Mouse (Mus musculus) CD4-positive, CD25-positive, alpha-beta regulatory T cell, adult 4 months (primary cell): ENCODE data around the gene Dysf. TPM values are rescaled to one million over a fixed set of nuclear protein-coding genes. Genes with fewer than 3 reads are reported as not detected.
"Not testable (repeated sequence)": the region's sequence is repeated elsewhere in the genome, so short reads cannot be mapped to it uniquely, and the experiment has no call there.

Experiments
- ATAC-seq: one replicate; pipeline ENCODE4 v1.8.0; 2017
- polyA plus RNA-seq, 2 experiments: library from polyadenylated mRNA; unstranded; fragments of 100-300 nt; shearing (Covaris generic); gene quantifications; one replicate each; pipeline ENCODE4 v1.2.1; 2017

The Dysf gene
- polyA plus RNA-seq, result not detected

DNA sequence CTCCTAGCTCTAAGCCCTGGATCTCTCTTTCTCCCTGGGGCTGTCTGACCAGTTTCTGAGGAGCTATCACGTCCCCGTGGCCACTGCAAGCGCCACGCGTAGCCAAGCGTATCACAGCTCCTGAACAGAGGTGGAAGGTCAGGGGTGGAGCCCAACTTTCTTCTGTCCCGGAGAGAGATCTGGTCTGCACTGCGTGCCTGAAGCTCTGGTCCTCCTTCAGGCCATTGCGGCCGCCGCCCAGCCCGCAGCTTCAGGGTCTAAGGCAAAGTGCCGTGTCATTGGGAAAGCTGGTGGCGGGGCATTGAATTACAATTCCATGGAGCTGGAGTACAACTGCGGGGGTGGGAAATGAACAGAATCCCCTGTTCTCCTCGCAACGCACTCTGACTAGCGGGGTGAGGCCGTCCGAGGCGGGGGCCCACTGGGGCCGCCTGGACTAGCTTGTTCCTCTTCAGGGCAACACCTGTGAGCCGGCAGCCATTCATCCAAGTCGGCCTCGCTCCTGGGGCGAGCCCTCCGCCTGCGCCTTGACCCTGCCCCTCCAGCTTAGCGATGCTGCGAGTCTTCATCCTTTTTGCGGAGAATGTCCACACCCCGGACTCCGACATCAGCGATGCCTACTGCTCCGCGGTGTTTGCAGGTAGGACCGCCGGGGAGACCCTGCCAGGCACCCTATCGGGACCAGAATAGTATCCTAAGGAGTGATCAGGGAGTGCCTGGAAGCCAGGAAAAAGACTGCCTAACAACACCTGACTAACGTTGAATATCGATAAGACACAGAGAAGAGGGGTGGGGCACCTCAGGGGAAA lies at the start of gene Dysf:
Dysf (plus strand) TSS at position 228 of the 809 bp plus-strand sequence.
- no peak for ATAC-seq

DNA sequence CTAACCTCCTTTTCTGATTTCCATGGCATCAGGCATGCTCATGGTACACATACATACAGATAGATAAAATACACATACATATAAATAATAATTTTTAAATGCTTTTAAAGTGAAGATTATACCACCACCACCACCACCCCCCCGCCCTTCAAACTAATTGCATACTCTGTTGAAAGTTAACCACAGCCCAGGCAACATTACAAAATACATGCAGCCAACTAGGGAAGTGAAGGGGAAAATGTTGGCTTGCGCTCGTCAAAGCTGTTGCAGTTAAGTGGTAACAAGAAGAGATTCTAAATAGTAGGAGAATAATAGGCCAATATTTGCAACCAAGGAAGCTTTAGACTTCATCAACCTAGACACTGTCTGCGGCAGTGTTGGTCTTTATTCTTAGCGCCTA lies 20.7 kb upstream of the Dysf start:
- ATAC-seq, result no peak

DNA sequence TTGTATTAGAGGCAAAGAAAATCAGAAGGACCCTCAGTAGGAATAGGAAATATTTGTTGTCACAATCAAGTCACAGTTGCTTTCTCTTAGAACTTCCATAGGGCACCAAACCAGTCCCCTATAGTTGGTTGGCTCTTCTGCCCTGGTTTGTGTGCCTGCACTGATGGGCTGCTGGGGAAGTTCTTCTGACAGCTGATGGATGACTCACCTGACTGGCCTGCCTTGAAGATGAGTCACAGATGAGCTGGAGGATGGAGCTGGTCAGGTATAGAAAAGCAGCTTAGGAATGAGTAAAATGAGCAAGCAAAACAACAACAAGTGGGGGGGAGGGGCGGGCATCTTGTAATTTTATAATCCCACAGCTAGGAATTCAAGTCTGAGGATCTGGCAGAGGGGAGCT lies 5.7 kb upstream of the Dysf start:
- ATAC-seq, result no peak

DNA sequence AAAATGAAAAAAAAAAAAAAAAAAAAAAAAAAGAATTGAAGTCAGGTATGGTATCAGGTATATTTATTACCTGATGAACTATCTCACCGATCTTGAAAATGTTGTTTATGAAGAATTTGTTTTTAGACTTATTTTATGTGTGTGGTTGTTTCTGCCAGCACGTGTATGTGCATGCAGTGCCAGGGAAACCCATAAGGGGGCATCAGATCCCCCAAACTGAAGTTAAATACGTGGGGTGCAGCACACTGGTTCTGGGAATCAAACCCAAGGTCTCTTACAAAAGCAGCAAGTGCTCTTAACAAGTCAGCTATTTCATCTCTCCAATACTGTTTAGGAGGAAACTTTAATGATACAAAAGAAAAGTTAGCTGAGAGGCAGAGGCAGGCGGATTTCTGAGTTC lies 4.1 kb upstream of the Dysf start:
- no peak for ATAC-seq

DNA sequence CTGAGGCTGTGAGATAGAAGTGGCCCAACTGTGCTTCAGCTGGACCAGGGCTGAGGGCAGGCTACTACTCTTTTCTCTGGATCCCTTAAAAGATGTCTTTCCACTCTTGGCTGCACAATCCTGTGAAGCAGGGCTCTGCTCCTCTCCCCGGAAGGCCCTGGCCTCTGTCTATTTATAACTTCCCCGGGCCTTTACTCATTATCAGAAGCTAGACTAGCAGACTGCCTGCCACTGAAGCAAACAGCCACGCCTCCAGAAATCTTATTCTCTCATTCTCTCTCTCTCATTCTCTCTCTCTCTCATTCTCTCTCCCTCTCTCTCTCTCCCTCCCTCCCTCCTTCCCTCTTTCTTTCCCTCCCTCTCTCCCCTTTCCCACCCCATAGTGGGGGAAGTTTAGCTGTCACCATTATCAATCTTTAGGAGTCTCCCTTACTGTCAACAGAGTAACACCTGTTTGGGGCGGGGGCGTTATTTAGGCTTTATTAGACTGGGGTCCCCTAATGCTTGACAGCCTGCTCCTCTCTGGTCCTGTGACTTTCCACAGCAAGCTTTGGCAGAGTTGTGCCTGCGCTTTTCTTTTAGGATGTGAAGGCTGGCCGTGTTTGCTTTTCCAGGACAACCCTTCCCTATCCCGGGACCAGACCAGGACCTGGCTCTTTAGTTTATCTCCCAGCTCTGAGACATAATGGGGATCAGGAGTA lies 932 bp downstream of the Dysf start:
- no peak for ATAC-seq

DNA sequence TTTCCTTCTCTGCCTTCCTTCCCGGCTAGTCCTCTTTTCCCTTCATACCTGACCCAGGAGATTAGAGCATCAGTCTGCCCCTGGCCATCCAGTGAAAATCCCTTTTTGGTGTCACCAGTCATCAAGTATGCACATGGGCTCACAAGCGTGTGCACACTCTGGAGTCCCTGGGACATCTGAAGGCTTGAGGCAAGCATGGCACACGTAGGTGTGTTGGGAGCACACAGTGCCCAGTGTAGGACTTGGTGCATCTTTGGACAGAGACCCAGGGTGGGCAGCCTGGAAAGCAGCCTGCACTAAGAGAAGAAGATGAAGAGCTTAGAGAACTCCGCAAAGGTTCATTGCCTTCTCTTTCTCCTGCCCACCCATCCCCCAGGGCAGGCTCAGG lies 1.5 kb downstream of the Dysf start:
- no peak for ATAC-seq

DNA sequence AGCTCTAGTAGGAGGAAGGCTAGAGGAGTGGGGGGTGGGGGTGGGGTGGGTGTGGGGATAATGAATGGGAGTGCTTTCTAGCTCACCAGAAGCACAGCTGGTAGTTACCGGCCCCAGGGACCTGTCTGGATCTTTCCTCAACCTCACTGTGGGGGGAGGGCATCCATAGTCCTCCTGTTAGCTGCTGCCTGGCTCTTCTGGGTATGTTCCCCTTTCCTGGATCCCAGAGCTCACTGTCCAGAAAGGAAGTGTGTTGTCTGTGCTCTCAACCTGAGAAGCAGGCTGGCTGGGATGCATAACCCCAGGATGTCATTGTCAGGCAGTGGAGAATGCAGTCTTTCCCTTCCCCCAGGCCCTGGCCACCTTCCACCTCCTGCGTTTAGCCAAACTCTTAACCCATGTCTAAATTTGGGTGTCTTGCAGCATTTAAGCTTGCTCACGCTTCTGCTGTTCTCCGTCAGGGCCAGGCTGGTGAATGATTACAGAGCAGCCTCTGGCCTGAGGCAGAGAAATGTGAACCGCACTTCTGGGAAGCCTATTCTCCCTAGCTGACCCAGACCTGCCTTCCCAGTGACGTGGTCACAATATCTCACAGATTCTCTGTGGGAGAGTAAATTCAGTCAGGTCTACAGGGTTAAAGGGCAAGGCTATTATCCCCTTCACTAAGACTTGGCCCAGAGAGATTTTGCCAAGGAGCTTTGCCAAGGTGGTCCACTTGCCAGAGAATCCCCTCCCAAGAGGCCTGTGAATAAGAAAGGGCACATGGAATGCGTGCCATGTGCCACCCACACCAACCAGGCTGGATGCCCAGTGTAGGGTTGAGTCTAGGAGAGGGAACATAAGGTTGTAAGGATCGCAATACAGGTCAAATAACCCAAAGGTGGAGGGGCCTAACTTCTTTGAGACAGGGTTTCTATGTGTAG lies 2.2 kb downstream of the Dysf start:
- ATAC-seq, result no peak

DNA sequence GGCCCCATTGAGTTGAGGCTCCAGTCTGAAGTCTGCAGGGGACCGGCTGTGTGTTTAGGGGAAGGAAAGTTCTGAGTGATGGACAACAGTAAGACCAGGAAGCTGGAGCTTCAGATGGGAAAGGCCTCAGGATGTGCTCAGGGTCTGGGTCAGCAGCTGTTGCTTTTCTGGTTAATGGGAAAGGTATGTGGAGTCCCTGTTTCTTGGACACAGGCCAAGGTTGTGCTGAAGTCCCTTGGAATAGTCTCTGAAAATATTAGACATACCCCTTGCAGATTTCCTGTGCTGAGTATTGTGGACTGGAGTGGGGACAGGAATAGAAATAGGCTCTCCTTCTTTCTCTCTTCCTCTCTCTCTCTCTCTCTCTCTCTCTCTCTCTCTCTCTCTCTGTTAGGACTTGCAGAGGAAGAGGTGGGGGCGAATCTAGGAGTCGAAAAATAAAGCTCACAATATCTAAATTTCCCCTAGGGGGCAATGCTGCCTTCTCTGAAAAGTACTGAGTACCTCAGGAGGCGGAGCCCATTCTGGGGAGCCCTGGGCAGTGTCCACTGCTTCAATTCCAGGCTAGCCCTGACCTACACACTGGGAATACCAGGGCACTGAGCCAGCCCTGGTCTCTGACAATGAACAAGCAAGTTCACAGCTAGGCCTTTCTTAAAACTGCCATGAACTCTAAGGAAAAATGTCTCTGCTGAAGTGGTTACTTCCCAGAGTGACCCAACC lies 6.7 kb downstream of the Dysf start:
- ATAC-seq, result not testable (repeated sequence)

GRCm38 (mm10) chr6:84016851-84017250 lies 8.5 kb downstream of the Dysf start:
- no peak for ATAC-seq

DNA sequence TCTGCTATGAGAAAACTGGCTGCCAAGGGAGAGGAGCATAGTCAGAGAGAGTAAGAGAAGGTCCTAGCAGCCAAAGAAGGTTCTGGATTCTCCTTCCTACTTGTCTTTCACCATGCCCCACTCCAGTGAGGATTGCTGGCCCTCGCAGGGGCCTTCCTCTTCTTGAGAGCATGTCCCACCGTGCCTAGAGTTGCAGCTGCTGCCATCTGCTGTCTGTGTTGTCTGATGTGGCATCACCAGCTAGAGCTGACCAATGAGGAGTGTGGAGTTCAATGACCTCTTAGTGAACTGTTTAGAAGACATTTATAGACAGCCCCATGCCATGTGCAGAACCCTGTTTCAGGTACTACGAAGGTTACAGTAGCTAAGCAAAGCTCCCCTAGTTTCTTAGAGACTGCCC lies 9.0 kb downstream of the Dysf start:
- ATAC-seq, result no peak

GRCm38 (mm10) chr6:84018906-84019550 lies 10.6 kb downstream of the Dysf start:
- ATAC-seq, result no peak

DNA sequence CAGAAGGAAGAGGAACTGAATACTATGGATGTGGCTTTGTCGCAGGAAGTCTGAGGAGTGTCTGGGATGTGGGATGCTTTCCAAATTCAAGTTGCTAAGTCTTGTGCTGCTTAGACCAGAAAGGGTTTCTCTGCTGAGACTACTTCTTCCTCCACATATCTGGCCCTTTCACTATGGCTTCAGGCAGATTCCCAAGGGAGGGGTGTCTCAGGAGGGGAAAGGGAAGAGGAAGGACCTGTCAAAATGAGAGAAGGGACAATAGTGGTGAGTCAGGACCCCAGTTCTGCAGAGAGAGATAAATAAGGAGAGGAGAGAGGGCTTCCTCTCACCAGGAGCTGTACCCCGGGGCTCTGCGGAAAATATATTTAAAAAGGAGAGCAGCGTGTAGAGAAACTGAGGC lies 11.6 kb downstream of the Dysf start:
- ATAC-seq, result no peak

DNA sequence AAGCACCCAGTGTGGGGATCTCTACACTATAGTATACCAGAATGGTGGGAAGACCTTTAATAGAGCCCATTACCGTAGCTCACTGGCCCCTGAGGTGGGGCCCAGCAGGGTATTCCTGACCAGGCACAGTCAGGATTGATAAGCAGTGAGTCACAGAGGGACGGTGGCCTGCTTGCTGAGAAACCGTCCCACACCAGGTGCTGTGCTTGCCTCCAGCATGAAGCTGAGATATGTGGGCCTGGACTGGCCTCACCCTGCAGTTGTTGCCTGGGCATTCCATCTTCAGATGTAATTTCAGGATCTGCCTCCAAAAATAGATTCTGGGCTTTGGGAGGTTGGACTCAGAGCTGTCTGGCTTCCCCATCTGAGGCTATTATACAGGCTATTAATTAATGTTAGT lies 13.6 kb downstream of the Dysf start:
- ATAC-seq, result no peak

- no peak for ATAC-seq
These were observed 17.2 kb downstream of the Dysf start for GRCm38 (mm10) chr6:84025636-84026035.

GRCm38 (mm10) chr6:84028791-84029190 lies 20.4 kb downstream of the Dysf start:
- ATAC-seq, result no peak

DNA sequence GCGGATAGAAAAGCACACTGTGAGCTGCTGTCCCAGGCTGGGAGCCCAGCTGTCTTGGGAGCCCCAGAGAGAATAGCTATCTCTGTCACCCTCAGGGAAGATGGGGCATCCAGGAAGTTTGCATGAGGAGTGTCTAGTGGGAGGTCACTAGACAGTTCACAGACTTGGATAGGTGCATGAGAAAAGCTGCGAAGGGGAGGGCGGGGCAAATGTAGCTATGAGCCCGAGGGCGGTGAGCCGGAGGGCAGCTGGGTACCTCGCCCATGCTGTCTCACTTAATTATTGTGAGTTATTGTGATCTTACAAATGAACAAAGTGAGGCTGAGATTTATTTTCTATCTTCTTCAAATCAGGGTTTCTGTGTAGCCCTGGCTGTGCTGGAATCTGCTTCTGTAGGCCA lies 21.4 kb downstream of the Dysf start:
- no peak for ATAC-seq

DNA sequence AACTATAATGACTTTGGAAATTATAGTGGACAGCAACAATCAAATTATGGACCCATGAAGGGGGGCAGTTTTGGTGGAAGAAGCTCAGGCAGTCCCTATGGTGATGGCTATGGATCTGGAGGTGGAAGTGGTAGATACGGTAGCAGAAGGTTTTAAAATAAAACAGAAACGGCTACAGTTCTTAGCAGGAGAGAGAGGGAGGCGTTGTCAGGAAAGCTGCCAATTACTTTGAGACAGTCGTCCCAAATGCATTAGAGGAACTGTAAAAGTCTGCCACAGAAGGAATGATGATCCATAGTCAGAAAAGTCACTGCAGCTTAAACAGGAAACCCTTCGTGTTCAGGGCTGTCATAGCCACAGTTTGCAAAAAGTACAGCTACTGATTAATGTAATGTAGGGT lies 24.1 kb downstream of the Dysf start:
- not testable (repeated sequence) for ATAC-seq

DNA sequence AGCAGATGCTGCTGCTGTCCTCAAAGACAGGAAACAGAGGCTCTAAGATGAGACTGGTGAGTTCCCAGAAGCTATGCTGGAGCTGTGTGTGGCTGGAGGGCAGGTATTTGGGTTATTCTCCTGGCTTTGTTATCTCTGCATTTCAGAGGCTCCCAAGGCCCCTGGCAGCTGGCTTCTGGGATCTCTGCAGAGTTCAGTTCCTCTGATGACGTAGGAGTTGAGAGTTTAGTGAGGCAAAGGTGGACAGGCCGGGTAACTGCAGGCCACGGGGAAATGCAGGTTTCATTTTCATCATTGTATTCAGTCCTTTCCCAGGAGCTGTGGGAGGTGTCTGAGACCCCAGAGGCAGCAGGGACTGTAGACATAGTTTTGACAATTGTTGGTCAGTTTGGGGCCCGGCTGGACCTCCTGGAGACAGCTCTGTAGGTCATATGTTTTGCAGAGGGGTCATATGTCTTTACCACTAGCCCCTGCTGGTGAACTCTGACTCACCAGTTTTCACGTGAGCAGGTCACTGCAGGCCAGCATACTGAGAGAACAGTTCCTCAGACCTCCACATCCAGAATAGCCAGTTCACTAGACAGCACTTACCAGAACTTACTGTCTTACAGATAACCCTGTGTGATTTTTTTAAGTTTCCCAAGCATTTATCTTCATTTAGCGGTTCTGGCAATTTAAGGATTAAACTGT lies 35.0 kb downstream of the Dysf start:
- no peak for ATAC-seq

- ATAC-seq, result no peak
These were observed 36.3 kb downstream of the Dysf start for GRCm38 (mm10) chr6:84044679-84045078.

GRCm38 (mm10) chr6:84048856-84049255 lies 40.5 kb downstream of the Dysf start:
- no peak for ATAC-seq

DNA sequence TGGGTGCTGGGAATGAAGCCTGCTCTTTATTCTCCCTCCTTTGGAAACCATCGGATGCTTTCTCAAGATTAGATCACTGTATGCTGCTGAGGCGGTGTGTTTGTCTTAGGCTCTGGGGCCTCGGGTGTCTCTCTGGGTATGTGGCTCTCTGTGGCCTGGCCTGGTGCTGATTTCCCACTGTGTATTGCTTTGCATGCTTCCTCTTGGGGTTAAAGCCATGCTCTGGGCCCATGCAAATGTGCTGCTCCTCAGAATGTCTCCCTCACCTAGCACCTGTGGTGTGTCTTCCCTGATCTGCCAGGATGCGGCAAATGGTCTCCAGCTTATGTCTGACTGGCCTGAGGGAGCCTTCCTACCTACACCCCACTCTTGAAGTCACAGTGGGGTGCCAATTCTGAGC lies 41.8 kb downstream of the Dysf start:
- ATAC-seq, result no peak
